ENCODE assay signal across 16 mouse cellular contexts in genomic region chr2:22620030-22620429, GRCm38 (mm10). TPM values are rescaled to one million over a fixed set of nuclear protein-coding genes. Genes with fewer than 3 reads are reported as not detected.
DNase-seq lines count a peak whose midpoint lies in the region; ATAC-seq and TF ChIP-seq lines count a peak whose summit lies in the region.
"Had no signal": no experiment of that assay in that cellular context is flagged by ENCODE, and none has a peak within 500 bp of the region (broad histone marks: within the 10 kb centered on the region; RNA-seq: fewer than 3 reads in every experiment).

No protein-coding gene starts in this region.

- H3K27me3 ChIP-seq in neural tube, embryonic 11.5 days (ENCODE audit: control insufficient read depth, insufficient read depth, low read length): peaks cover 68% of the 10 kb centered on the region
- H3K27me3 ChIP-seq in forebrain, embryonic 12.5 days: peaks cover 77% of the 10 kb centered on the region
- peaks cover 3% of the 10 kb centered on the region for H3K27me3 ChIP-seq in hindbrain, embryonic 16.5 days (replicated peaks; ENCODE audit: control insufficient read depth, insufficient read depth, low read length)

- TF ChIP-seq CTCF in olfactory bulb, adult 2 months (IDR thresholded peaks at IDR 0.05; ENCODE audit: insufficient read depth, low read depth, low read length): no peak

- DNase-seq in neural tube, embryonic 11.5 days (ENCODE audit: low spot score): peak; percentile 32
- DNase-seq in neural tube, embryonic 10.5 days (ENCODE audit: extremely low spot score, low spot score): no peak
- DNase-seq in spleen, adult 12 weeks (ENCODE audit: low spot score): no peak
- no peak for DNase-seq in gastrocnemius, adult 18-20 months (ENCODE audit: low spot score)
- no peak for DNase-seq in kidney, postnatal 25 days
- DNase-seq: adrenal gland, postnatal 10 days; cerebellum, adult 11-12 months; lung, postnatal 4 days had no signal

- H3K4me2 ChIP-seq in neural tube, embryonic 11.5 days (ENCODE audit: low read depth): peak overlapping the region; percentile 19
- H3K4me2 ChIP-seq in forebrain, embryonic 12.5 days: peak overlapping the region; percentile 79
- H3K4me2 ChIP-seq in hindbrain, embryonic 16.5 days (ENCODE audit: low read length): peak overlapping the region; percentile 49
- H3K4me2 ChIP-seq: embryonic facial prominence, embryonic 12.5 days had no signal

- WGBS in neural tube, embryonic 11.5 days: 0% methylated on average over 6 of the region's 6 CpGs
- under 1% methylated on average over 6 of the region's 6 CpGs for WGBS in forebrain, embryonic 12.5 days
- WGBS in hindbrain, embryonic 16.5 days: 1% methylated on average over 6 of the region's 6 CpGs
- WGBS in olfactory bulb, adult 2 months: 4% methylated on average over 6 of the region's 6 CpGs

- peaks cover 10% of the 10 kb centered on the region; the same call in 1 of the 2 replicates for H3K4me1 ChIP-seq in neural tube, embryonic 11.5 days (ENCODE audit: control insufficient read depth, insufficient read depth, low read length)
- H3K4me1 ChIP-seq in forebrain, embryonic 12.5 days: peaks cover 46% of the 10 kb centered on the region
- peaks cover 22% of the 10 kb centered on the region for H3K4me1 ChIP-seq in hindbrain, embryonic 16.5 days (ENCODE audit: control insufficient read depth, insufficient read depth, low read depth, low read length)
- H3K4me1 ChIP-seq in olfactory bulb, adult 2 months (ENCODE audit: control insufficient read depth, insufficient read depth, low read length): peaks cover 22% of the 10 kb centered on the region

- H3K27ac ChIP-seq in neural tube, embryonic 11.5 days (ENCODE audit: low read depth, low read length): 0 out of 2 replicates have a peak overlapping the region, but pooled peaks have one; percentile 8
- H3K27ac ChIP-seq in forebrain, embryonic 12.5 days: peak overlapping the region; percentile 95
- peak overlapping the region; percentile 31 for H3K27ac ChIP-seq in hindbrain, embryonic 16.5 days (ENCODE audit: low read depth, low read length)
- peak overlapping the region; percentile 74 for H3K27ac ChIP-seq in olfactory bulb, adult 2 months (ENCODE audit: insufficient read depth, low read depth, low read length)
- H3K27ac ChIP-seq: embryonic facial prominence, embryonic 12.5 days; heart, embryonic 10.5 days; liver, embryonic 14.5 days had no signal

- no peaks in the 10 kb centered on the region for H3K9me3 ChIP-seq in neural tube, embryonic 11.5 days (ENCODE audit: control insufficient read depth, low read length)
- no peaks in the 10 kb centered on the region for H3K9me3 ChIP-seq in forebrain, embryonic 12.5 days
- 0 out of 2 replicates have a peak, but pooled peaks cover 2% of the 10 kb centered on the region for H3K9me3 ChIP-seq in hindbrain, embryonic 16.5 days (ENCODE audit: control insufficient read depth, low read length)
- H3K9me3 ChIP-seq: embryonic facial prominence, embryonic 12.5 days; heart, embryonic 10.5 days had no signal

- no peaks in the 10 kb centered on the region for H3K36me3 ChIP-seq in neural tube, embryonic 11.5 days (ENCODE audit: control insufficient read depth, insufficient read depth, low read length)
- no peaks in the 10 kb centered on the region for H3K36me3 ChIP-seq in forebrain, embryonic 12.5 days (replicated peaks)
- H3K36me3 ChIP-seq in hindbrain, embryonic 16.5 days (ENCODE audit: control insufficient read depth, insufficient read depth, low read length): no peaks in the 10 kb centered on the region
- H3K36me3 ChIP-seq: embryonic facial prominence, embryonic 12.5 days; heart, embryonic 10.5 days had no signal

- no peak for TF ChIP-seq POLR2A in olfactory bulb, adult 2 months (IDR thresholded peaks at IDR 0.05; ENCODE audit: insufficient read depth, low read depth, low read length)

- no peak overlapping the region for H3K9ac ChIP-seq in neural tube, embryonic 11.5 days (ENCODE audit: low read length)
- 0 out of 2 replicates have a peak overlapping the region, but pooled peaks have one; percentile 12 for H3K9ac ChIP-seq in forebrain, embryonic 12.5 days
- no peak overlapping the region for H3K9ac ChIP-seq in hindbrain, embryonic 16.5 days (ENCODE audit: low read depth, low read length)
- H3K9ac ChIP-seq: embryonic facial prominence, embryonic 12.5 days; liver, embryonic 14.5 days had no signal

- peak; percentile 24; the same call in 1 of the 2 replicates for ATAC-seq in neural tube, embryonic 11.5 days (ENCODE audit: insufficient read depth, low FRiP score, low TSS enrichment)
- peak; percentile 56 for ATAC-seq in forebrain, embryonic 12.5 days (ENCODE audit: low FRiP score)
- ATAC-seq in hindbrain, embryonic 16.5 days: no peak

- H3K4me3 ChIP-seq in neural tube, embryonic 11.5 days (ENCODE audit: low read depth, low read length): no peak overlapping the region
- H3K4me3 ChIP-seq in forebrain, embryonic 12.5 days (replicated peaks): peak overlapping the region; percentile 15
- H3K4me3 ChIP-seq in hindbrain, embryonic 16.5 days (ENCODE audit: low read length): no peak overlapping the region; the same call in 1 of the 2 replicates
- no peak overlapping the region for H3K4me3 ChIP-seq in olfactory bulb, adult 2 months (ENCODE audit: insufficient read depth, low read depth, low read length)
- H3K4me3 ChIP-seq: embryonic facial prominence, embryonic 12.5 days; heart, embryonic 10.5 days; myocyte had no signal

RNA-seq across cellular contexts. Expression of gene Gad2, which starts 2.0 kb away (rescaled TPM):
- polyA plus RNA-seq in neural tube, embryonic 11.5 days (2014; fragmentation: Nextera tagmentation; extraction: Ambion mirVana): 9.5 and 11.0 TPM in 2 replicates
- 73.0 and 80.6 TPM in 2 replicates for polyA plus RNA-seq in forebrain, embryonic 12.5 days (2016; fragmentation: Nextera tagmentation; extraction: Ambion mirVana)
- 41.1 and 42.3 TPM in 2 replicates for polyA plus RNA-seq in hindbrain, embryonic 16.5 days (2015; fragmentation: Nextera tagmentation; extraction: Ambion mirVana)
- 106 and 189 TPM in 2 replicates for polyA plus RNA-seq in olfactory bulb, adult 2 months (2012; ENCODE audit: insufficient read depth, insufficient read length, low replicate concordance, missing spikeins)
- under 1 TPM in 1 of 2 experiments, not detected in 1; 0.05 TPM for total RNA-seq in gastrocnemius, adult 18-20 months (2021)
- polyA plus RNA-seq: C2C12; liver, embryonic 14.5 days; myocyte had no signal

Comparison
In these comparisons a context has a peak if more than half of its experiments do, and no peak if none do; other contexts are left out.
1. H3K27ac ChIP-seq: peak in every context shown above with its lines; median percentile 95 in forebrain, embryonic 12.5 days; 74 in olfactory bulb, adult 2 months; 31 in hindbrain, embryonic 16.5 days; 8 in neural tube, embryonic 11.5 days.
2. H3K4me2 ChIP-seq: peak in every context shown above with its lines; median percentile 79 in forebrain, embryonic 12.5 days; 49 in hindbrain, embryonic 16.5 days; 19 in neural tube, embryonic 11.5 days.